Comparison of ENCODE assay signal across 12 mouse cellular contexts in the genomic region with DNA sequence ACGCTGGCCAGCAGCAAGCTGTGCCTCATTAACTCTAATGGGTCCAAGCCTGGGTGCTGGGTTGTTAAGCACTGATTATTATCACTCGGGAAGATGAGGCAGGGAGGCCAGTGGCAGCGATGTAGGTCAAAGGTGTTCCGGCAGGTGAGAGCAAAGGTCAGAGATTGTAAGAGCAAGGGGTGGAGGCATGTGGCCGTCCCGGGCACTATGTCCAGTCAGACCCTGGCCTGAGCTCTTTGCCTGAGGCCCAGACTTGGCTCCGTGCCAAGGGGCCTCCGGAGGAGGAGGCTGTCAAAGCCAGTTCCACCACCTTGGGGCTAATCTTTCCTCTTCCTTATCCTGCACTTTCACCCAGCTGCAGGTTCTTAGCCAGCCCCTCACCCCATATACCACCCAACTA. TPM values are rescaled to one million over a fixed set of nuclear protein-coding genes. Genes with fewer than 3 reads are reported as not detected.
DNase-seq lines count a peak whose midpoint lies in the region; ATAC-seq lines count a peak whose summit lies in the region.
"Had no signal": no experiment of that assay in that cellular context is flagged by ENCODE, and none has a peak within 500 bp of the region (broad histone marks: within the 10 kb centered on the region; RNA-seq: fewer than 3 reads in every experiment).

No protein-coding gene starts in this region.

- H3K27me3 ChIP-seq in midbrain, embryonic 11.5 days (ENCODE audit: control insufficient read depth, insufficient read depth, low read length): peaks cover 20% of the 10 kb centered on the region
- H3K27me3 ChIP-seq in midbrain, embryonic 15.5 days (replicated peaks): peaks cover 18% of the 10 kb centered on the region
- H3K27me3 ChIP-seq in liver, embryonic 11.5 days (replicated peaks; ENCODE audit: control insufficient read depth, insufficient read depth, low read length): peaks cover 32% of the 10 kb centered on the region

- no peaks in the 10 kb centered on the region for H3K4me1 ChIP-seq in midbrain, embryonic 11.5 days (ENCODE audit: control insufficient read depth, insufficient read depth, low read length)
- peaks cover 10% of the 10 kb centered on the region for H3K4me1 ChIP-seq in midbrain, embryonic 15.5 days
- peaks cover 33% of the 10 kb centered on the region for H3K4me1 ChIP-seq in liver, embryonic 11.5 days (replicated peaks; ENCODE audit: control insufficient read depth, insufficient read depth, low read length)

- peak; percentile 82 for DNase-seq in midbrain, embryonic 11.5 days (ENCODE audit: low spot score, missing footprints)
- peak; percentile 62 for DNase-seq in kidney, adult 18-20 months
- no peak for DNase-seq in liver, embryonic 11.5 days (ENCODE audit: low spot score)
- DNase-seq in yolk sac, embryonic 10.5 days (ENCODE audit: low spot score): peak; percentile 88
- DNase-seq in layer of hippocampus, postnatal 25 days (ENCODE audit: extremely low spot score in 1 of 2, low spot score in 1 of 2): no peak
- no peak for DNase-seq in right cerebral cortex, adult 2 months (ENCODE audit: low spot score in 2 of 2)
- DNase-seq: cerebellum, postnatal 36 days; thymus, adult 18-20 months had no signal

- 83% methylated on average over 8 of the region's 8 CpGs for WGBS in midbrain, embryonic 11.5 days
- 71% methylated on average over 8 of the region's 8 CpGs for WGBS in midbrain, embryonic 15.5 days
- WGBS in liver, embryonic 11.5 days: 57% methylated on average over 8 of the region's 8 CpGs

- H3K9me3 ChIP-seq in midbrain, embryonic 11.5 days (ENCODE audit: control insufficient read depth, low read length): no peaks in the 10 kb centered on the region
- no peaks in the 10 kb centered on the region for H3K9me3 ChIP-seq in midbrain, embryonic 15.5 days
- no peaks in the 10 kb centered on the region for H3K9me3 ChIP-seq in liver, embryonic 11.5 days (ENCODE audit: control insufficient read depth, low read length)
- H3K9me3 ChIP-seq: midbrain, embryonic 12.5 days had no signal

- H3K9ac ChIP-seq in midbrain, embryonic 11.5 days (ENCODE audit: low read length): no peak overlapping the region
- H3K9ac ChIP-seq in midbrain, embryonic 15.5 days: no peak overlapping the region
- peak overlapping the region; percentile 66 for H3K9ac ChIP-seq in liver, embryonic 11.5 days (ENCODE audit: low read depth, low read length)
- H3K9ac ChIP-seq: midbrain, embryonic 12.5 days had no signal

- ATAC-seq in midbrain, embryonic 11.5 days (ENCODE audit: low FRiP score): no peak
- ATAC-seq in midbrain, embryonic 15.5 days (replicated peaks): no peak
- ATAC-seq in liver, embryonic 11.5 days (replicated peaks; ENCODE audit: low FRiP score): 0 out of 2 replicates have a peak, but pooled peaks have one; percentile 11

- H3K4me2 ChIP-seq in midbrain, embryonic 11.5 days: no peak overlapping the region
- no peak overlapping the region for H3K4me2 ChIP-seq in midbrain, embryonic 15.5 days
- peak overlapping the region; percentile 91 for H3K4me2 ChIP-seq in liver, embryonic 11.5 days
- H3K4me2 ChIP-seq: midbrain, embryonic 12.5 days had no signal

- no peak overlapping the region for H3K27ac ChIP-seq in midbrain, embryonic 11.5 days (ENCODE audit: low read depth, low read length)
- H3K27ac ChIP-seq in midbrain, embryonic 15.5 days: no peak overlapping the region
- peak overlapping the region; percentile 23; the same call in 1 of the 2 replicates for H3K27ac ChIP-seq in liver, embryonic 11.5 days (ENCODE audit: low read depth, low read length)
- H3K27ac ChIP-seq: midbrain, embryonic 12.5 days had no signal

- H3K36me3 ChIP-seq in midbrain, embryonic 11.5 days (ENCODE audit: control insufficient read depth, insufficient read depth, low read length): no peaks in the 10 kb centered on the region
- H3K36me3 ChIP-seq in midbrain, embryonic 15.5 days (replicated peaks): no peaks in the 10 kb centered on the region
- no peaks in the 10 kb centered on the region for H3K36me3 ChIP-seq in liver, embryonic 11.5 days (ENCODE audit: control insufficient read depth, insufficient read depth, low read length)
- H3K36me3 ChIP-seq: midbrain, embryonic 12.5 days had no signal

- H3K4me3 ChIP-seq in midbrain, embryonic 11.5 days (ENCODE audit: low read depth, low read length): no peak overlapping the region
- no peak overlapping the region for H3K4me3 ChIP-seq in midbrain, embryonic 15.5 days
- H3K4me3 ChIP-seq in liver, embryonic 11.5 days (ENCODE audit: low read depth, low read length): peak overlapping the region; percentile 56
- H3K4me3 ChIP-seq: midbrain, embryonic 12.5 days had no signal

RNA-seq across cellular contexts. Expression of a gene that starts 1.8 kb away (rescaled TPM):
- polyA plus RNA-seq in midbrain, embryonic 11.5 days (2014; fragmentation: Nextera tagmentation; extraction: Ambion mirVana): 1.3 and 1.6 TPM in 2 replicates
- polyA plus RNA-seq in midbrain, embryonic 15.5 days (2015; fragmentation: Nextera tagmentation; extraction: Ambion mirVana): 0.15 and 0.58 TPM in 2 replicates
- 12.7 and 15.7 TPM in 2 replicates for polyA plus RNA-seq in liver, embryonic 11.5 days (2014; fragmentation: Nextera tagmentation; extraction: Ambion mirVana)
- not detected for total RNA-seq in layer of hippocampus, postnatal 25 days (2021)
- total RNA-seq: hematopoietic stem cell, adult 5-6 weeks; left cerebral cortex, postnatal 10 days had no signal

RNA-seq across cellular contexts. Expression of a gene that starts 28.1 kb away (rescaled TPM):
- polyA plus RNA-seq in midbrain, embryonic 11.5 days (2014; fragmentation: Nextera tagmentation; extraction: Ambion mirVana): 17.6 and 19.1 TPM in 2 replicates
- polyA plus RNA-seq in midbrain, embryonic 15.5 days (2015; fragmentation: Nextera tagmentation; extraction: Ambion mirVana): 40.9 and 41.1 TPM in 2 replicates
- polyA plus RNA-seq in liver, embryonic 11.5 days (2014; fragmentation: Nextera tagmentation; extraction: Ambion mirVana): 35.8 and 39.8 TPM in 2 replicates
- 100 to 1,000 TPM; 101 to 103 TPM for total RNA-seq in layer of hippocampus, postnatal 25 days (2021)

RNA-seq across cellular contexts. Expression of a gene that starts 39.4 kb away (rescaled TPM):
- polyA plus RNA-seq in midbrain, embryonic 11.5 days (2014; fragmentation: Nextera tagmentation; extraction: Ambion mirVana): 95.5 and 99.0 TPM in 2 replicates
- 58.0 and 60.2 TPM in 2 replicates for polyA plus RNA-seq in midbrain, embryonic 15.5 days (2015; fragmentation: Nextera tagmentation; extraction: Ambion mirVana)
- 46.7 and 49.2 TPM in 2 replicates for polyA plus RNA-seq in liver, embryonic 11.5 days (2014; fragmentation: Nextera tagmentation; extraction: Ambion mirVana)
- 10 to 100 TPM; 76.4 to 77.5 TPM for total RNA-seq in layer of hippocampus, postnatal 25 days (2021)

RNA-seq across cellular contexts. Expression of a gene that starts 48.2 kb away (rescaled TPM):
- not detected in 2 replicates for polyA plus RNA-seq in midbrain, embryonic 11.5 days (2014; fragmentation: Nextera tagmentation; extraction: Ambion mirVana)
- not detected in 2 replicates for polyA plus RNA-seq in midbrain, embryonic 15.5 days (2015; fragmentation: Nextera tagmentation; extraction: Ambion mirVana)
- 0.86 and 1.2 TPM in 2 replicates for polyA plus RNA-seq in liver, embryonic 11.5 days (2014; fragmentation: Nextera tagmentation; extraction: Ambion mirVana)
- not detected for total RNA-seq in layer of hippocampus, postnatal 25 days (2021)
- total RNA-seq: hematopoietic stem cell, adult 5-6 weeks; left cerebral cortex, postnatal 10 days had no signal
- polyA plus RNA-seq: midbrain, embryonic 12.5 days had no signal

Comparison
In these comparisons a context has a peak if more than half of its experiments do, and no peak if none do; other contexts are left out.
1. DNase-seq: peak in midbrain, embryonic 11.5 days (single experiment), kidney, adult 18-20 months (single experiment) and yolk sac, embryonic 10.5 days (single experiment); none in liver, embryonic 11.5 days (single experiment), layer of hippocampus, postnatal 25 days (0 of 2) and right cerebral cortex, adult 2 months (0 of 2).